Mouse (Mus musculus) CD8-positive naive resting alpha-beta T cell, adult 57 days (primary cell): ENCODE results near the gene Riox2. TPM values are rescaled to one million over a fixed set of nuclear protein-coding genes. Genes with fewer than 3 reads are reported as not detected.

Source experiments
- total RNA-seq: library from RNA; stranded (reverse); gene quantifications from one replicate; pipeline ENCODE4 v1.2.4, GENCODE M21; 2023

Gene Riox2
- total RNA-seq, result 45.6 TPM

DNA sequence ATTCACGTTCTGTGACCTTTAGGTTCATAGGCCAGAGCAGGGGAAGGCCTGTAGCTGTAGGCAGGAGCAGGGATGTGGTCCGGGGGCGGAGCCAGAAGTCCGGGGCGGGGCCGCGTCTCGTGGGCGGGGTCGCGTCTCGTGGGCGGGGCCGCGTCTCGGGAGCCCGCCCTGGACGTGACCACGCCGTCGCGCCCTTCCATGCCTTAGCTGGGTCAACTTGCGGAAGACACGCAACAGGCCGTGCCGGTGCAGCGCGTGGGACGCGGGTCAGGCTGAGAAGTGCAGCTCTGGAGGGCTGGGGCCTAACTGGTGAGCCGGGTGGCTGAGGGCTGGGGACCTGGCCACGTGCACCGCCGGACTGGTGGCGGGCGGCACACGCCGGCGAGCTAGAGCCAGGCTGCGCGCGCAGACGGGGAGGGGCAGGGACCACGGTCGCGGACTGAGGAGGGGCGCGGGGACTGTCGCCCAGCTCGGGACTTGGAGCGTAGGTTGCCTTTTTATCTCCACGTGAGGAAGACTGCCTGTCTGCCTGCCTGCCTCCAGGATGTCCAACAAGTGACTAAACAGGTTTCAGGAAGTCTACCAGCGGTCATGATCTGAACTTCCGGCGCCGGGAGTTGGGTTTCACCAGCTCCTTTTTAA lies at the start of gene Riox2:
TSS of gene Riox2 (plus strand) at position 139 of the 642 bp plus-strand sequence.

Other genes starting within 250 kb of the Riox2 start
- gene Olfr201, start 199.1 kb upstream of the Riox2 start, total RNA-seq, result not detected
- gene Olfr202, start 185.0 kb upstream of the Riox2 start, total RNA-seq, result not detected
- gene Olfr203, start 172.9 kb upstream of the Riox2 start, total RNA-seq, result not detected
- not detected for gene Olfr204, start 153.5 kb upstream of the Riox2 start, total RNA-seq
- gene Olfr205, start 140.6 kb upstream of the Riox2 start, total RNA-seq, result not detected
- gene Olfr206, start 122.5 kb upstream of the Riox2 start, total RNA-seq, result not detected
- not detected for gene Olfr209, start 107.8 kb upstream of the Riox2 start, total RNA-seq
- not detected for gene Gabrr3, start 64.4 kb upstream of the Riox2 start, total RNA-seq
- gene Crybg3, start 129.2 kb downstream of the Riox2 start, total RNA-seq, result 1.2 TPM
- gene Arl6, start 167.6 kb downstream of the Riox2 start, total RNA-seq, result 0.80 TPM